26 mouse cellular contexts compared by ENCODE assay signal in the genomic region with DNA sequence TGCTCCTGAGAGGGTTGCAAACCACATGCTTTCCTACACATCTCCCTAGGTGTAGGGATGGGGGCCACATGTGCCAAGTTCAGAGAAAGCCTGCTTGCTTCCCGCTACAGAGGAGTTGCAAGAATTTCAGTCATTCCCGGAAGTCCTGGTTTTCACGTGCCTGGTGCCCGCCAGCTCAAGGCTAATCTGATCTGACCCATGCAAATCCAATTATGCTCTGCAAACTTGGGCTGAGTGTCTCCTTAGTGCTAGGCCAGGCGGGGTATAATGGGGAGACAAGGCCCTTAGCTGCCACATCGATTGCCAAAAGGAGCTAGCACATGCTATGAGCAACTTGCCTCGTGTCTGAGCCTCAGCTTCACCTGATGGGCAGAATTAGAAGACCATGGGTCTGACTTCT.
DNase-seq lines count a peak whose midpoint lies in the region; ATAC-seq lines count a peak whose summit lies in the region.
"Had no signal": no experiment of that assay in that cellular context is flagged by ENCODE, and none has a peak within 500 bp of the region (broad histone marks: within the 10 kb centered on the region; RNA-seq: fewer than 3 reads in every experiment).

No protein-coding gene starts in this region.

- no peak overlapping the region for H3K4me3 ChIP-seq in hindbrain, embryonic 10.5 days
- no peak overlapping the region for H3K4me3 ChIP-seq in hindbrain, embryonic 13.5 days
- H3K4me3 ChIP-seq in embryonic facial prominence, embryonic 10.5 days: no peak overlapping the region
- H3K4me3 ChIP-seq: embryonic facial prominence, embryonic 12.5 days; heart, embryonic 15.5 days; intestine, embryonic 15.5 days; liver, embryonic 15.5 days; lung, embryonic 15.5 days; megakaryocyte, embryonic 14.5 days; neural tube, embryonic 12.5 days; stomach, embryonic 15.5 days had no signal

- peaks cover 4% of the 10 kb centered on the region; the same call in 1 of the 2 replicates for H3K27me3 ChIP-seq in hindbrain, embryonic 10.5 days (ENCODE audit: insufficient read depth, poor library complexity, severe bottlenecking)
- no peaks in the 10 kb centered on the region for H3K27me3 ChIP-seq in hindbrain, embryonic 13.5 days
- H3K27me3 ChIP-seq in embryonic facial prominence, embryonic 10.5 days (replicated peaks; ENCODE audit: low read depth, poor library complexity, severe bottlenecking): peaks cover 30% of the 10 kb centered on the region
- H3K27me3 ChIP-seq: embryonic facial prominence, embryonic 12.5 days; intestine, embryonic 15.5 days; stomach, embryonic 15.5 days had no signal

- H3K27ac ChIP-seq in hindbrain, embryonic 10.5 days: peak overlapping the region; percentile 31; the same call in 1 of the 2 replicates
- no peak overlapping the region for H3K27ac ChIP-seq in hindbrain, embryonic 13.5 days
- H3K27ac ChIP-seq in embryonic facial prominence, embryonic 10.5 days (replicated peaks): peak overlapping the region; percentile 61
- H3K27ac ChIP-seq: embryonic facial prominence, embryonic 12.5 days; heart, embryonic 15.5 days; intestine, embryonic 15.5 days; liver, embryonic 15.5 days; lung, embryonic 15.5 days; neural tube, embryonic 12.5 days; stomach, embryonic 15.5 days had no signal

- no peaks in the 10 kb centered on the region for H3K9me3 ChIP-seq in hindbrain, embryonic 10.5 days
- H3K9me3 ChIP-seq in hindbrain, embryonic 13.5 days: no peaks in the 10 kb centered on the region
- H3K9me3 ChIP-seq in embryonic facial prominence, embryonic 10.5 days: no peaks in the 10 kb centered on the region
- H3K9me3 ChIP-seq: embryonic facial prominence, embryonic 12.5 days; heart, embryonic 15.5 days; intestine, embryonic 15.5 days; liver, embryonic 15.5 days; lung, embryonic 15.5 days; megakaryocyte, embryonic 14.5 days; neural tube, embryonic 12.5 days; stomach, embryonic 15.5 days had no signal

- no peak for DNase-seq in hindbrain, embryonic 10.5 days (ENCODE audit: low spot score)
- peak; percentile 68 for DNase-seq in Muller cell, postnatal 12 days (ENCODE audit: inconsistent ontology term)
- DNase-seq in embryonic facial prominence, embryonic 10.5 days (ENCODE audit: low spot score): peak; percentile 59
- DNase-seq in retina, embryonic 14.5 days (ENCODE audit: low spot score): peak; percentile 57
- no peak for DNase-seq in layer of hippocampus, postnatal 10 days (ENCODE audit: low spot score in 2 of 2)
- DNase-seq in adrenal gland, adult 8-10 months: no peak
- DNase-seq: cerebellum, adult 11-12 months; cerebellum, postnatal 10 days; heart, postnatal 4 days; kidney, adult 8-10 months; kidney, postnatal 10 days; left cerebral cortex, postnatal 4 days; liver; lung, postnatal 36 days; thymus, postnatal 25 days had no signal

- WGBS in hindbrain, embryonic 10.5 days: 55% methylated on average over 7 of the region's 7 CpGs
- WGBS in hindbrain, embryonic 13.5 days: 56% methylated on average over 7 of the region's 7 CpGs
- 42% methylated on average over 7 of the region's 7 CpGs for WGBS in embryonic facial prominence, embryonic 10.5 days

- no peak overlapping the region for H3K4me2 ChIP-seq in hindbrain, embryonic 13.5 days
- H3K4me2 ChIP-seq: embryonic facial prominence, embryonic 12.5 days; heart, embryonic 15.5 days; intestine, embryonic 15.5 days; liver, embryonic 15.5 days; lung, embryonic 15.5 days; neural tube, embryonic 12.5 days; stomach, embryonic 15.5 days had no signal

- peaks cover 78% of the 10 kb centered on the region for H3K4me1 ChIP-seq in hindbrain, embryonic 10.5 days (replicated peaks)
- peaks cover 39% of the 10 kb centered on the region for H3K4me1 ChIP-seq in hindbrain, embryonic 13.5 days (replicated peaks)
- peaks cover 73% of the 10 kb centered on the region for H3K4me1 ChIP-seq in embryonic facial prominence, embryonic 10.5 days
- H3K4me1 ChIP-seq: intestine, embryonic 15.5 days; liver, embryonic 15.5 days; lung, embryonic 15.5 days; megakaryocyte, embryonic 14.5 days; stomach, embryonic 15.5 days had no signal

- no peak overlapping the region for H3K9ac ChIP-seq in hindbrain, embryonic 13.5 days
- H3K9ac ChIP-seq: embryonic facial prominence, embryonic 12.5 days; heart, embryonic 15.5 days; intestine, embryonic 15.5 days; liver, embryonic 15.5 days; lung, embryonic 15.5 days; neural tube, embryonic 12.5 days; stomach, embryonic 15.5 days had no signal

- peaks cover 46% of the 10 kb centered on the region for H3K36me3 ChIP-seq in hindbrain, embryonic 10.5 days
- no peaks in the 10 kb centered on the region for H3K36me3 ChIP-seq in hindbrain, embryonic 13.5 days
- H3K36me3 ChIP-seq in embryonic facial prominence, embryonic 10.5 days (replicated peaks): peaks cover 30% of the 10 kb centered on the region
- H3K36me3 ChIP-seq: embryonic facial prominence, embryonic 12.5 days; heart, embryonic 15.5 days; intestine, embryonic 15.5 days; liver, embryonic 15.5 days; lung, embryonic 15.5 days; neural tube, embryonic 12.5 days; stomach, embryonic 15.5 days had no signal

- ATAC-seq in hindbrain, embryonic 13.5 days (ENCODE audit: low FRiP score): no peak
- ATAC-seq: forebrain, embryonic 16.5 days; hindbrain, embryonic 16.5 days; intestine, embryonic 15.5 days had no signal

Comparison
In these comparisons a context has a peak if more than half of its experiments do, and no peak if none do; other contexts are left out.
1. DNase-seq: peak in Muller cell, postnatal 12 days (single experiment), embryonic facial prominence, embryonic 10.5 days (single experiment) and retina, embryonic 14.5 days (single experiment); none in hindbrain, embryonic 10.5 days (single experiment), layer of hippocampus, postnatal 10 days (0 of 2) and adrenal gland, adult 8-10 months (single experiment).